Comparison of ENCODE assay signal across 18 mouse cellular contexts in genomic region chr13:31555834-31556233, GRCm38 (mm10). TPM values are rescaled to one million over a fixed set of nuclear protein-coding genes. Genes with fewer than 3 reads are reported as not detected.
A peak's percentile ranks its signal among the peaks of the same experiment; 100 is the strongest.
DNase-seq lines count a peak whose midpoint lies in the region; ATAC-seq and TF ChIP-seq lines count a peak whose summit lies in the region.
"Had no signal": no experiment of that assay in that cellular context is flagged by ENCODE, and none has a peak within 500 bp of the region (broad histone marks: within the 10 kb centered on the region; RNA-seq: fewer than 3 reads in every experiment).

Gene Foxq1, plus strand, starts transcription at chr13:31556134.

- H3K4me2 ChIP-seq in forebrain, embryonic 15.5 days (replicated peaks) = no peak within 1 kb of the TSS
- no peak within 1 kb of the TSS for H3K4me2 ChIP-seq in forebrain, embryonic 11.5 days (ENCODE audit: low read depth, low read length, severe bottlenecking)
- peak within 1 kb of the TSS; percentile 98; the same call in 1 of the 2 replicates for H3K4me2 ChIP-seq in lung, embryonic 15.5 days
- H3K4me2 ChIP-seq in stomach, postnatal 0 days (replicated peaks; ENCODE audit: low read depth) = peak within 1 kb of the TSS; percentile 82

- no peaks in the 10 kb centered on the region for H3K36me3 ChIP-seq in forebrain, embryonic 15.5 days
- no peaks in the 10 kb centered on the region for H3K36me3 ChIP-seq in forebrain, embryonic 11.5 days (ENCODE audit: control insufficient read depth, insufficient read depth, low read length)
- H3K36me3 ChIP-seq in kidney, adult 2 months (ENCODE audit: control insufficient read depth, insufficient read depth, low read length) = no peaks in the 10 kb centered on the region
- H3K36me3 ChIP-seq in lung, embryonic 15.5 days = no peaks in the 10 kb centered on the region
- H3K36me3 ChIP-seq in stomach, postnatal 0 days (ENCODE audit: control insufficient read depth, insufficient read depth, low read length) = no peaks in the 10 kb centered on the region
- H3K36me3 ChIP-seq: forebrain, embryonic 12.5 days; hindbrain, embryonic 10.5 days; limb, embryonic 15.5 days; midbrain, embryonic 13.5 days had no signal

- TF ChIP-seq CTCF in kidney, adult 2 months (conservative IDR thresholded peaks at IDR 0.05; ENCODE audit: insufficient read depth, insufficient read length, low read depth, low read length) = no peak
- TF ChIP-seq CTCF in stomach, postnatal 0 days (IDR thresholded peaks at IDR 0.05; ENCODE audit: low read depth) = no peak

- H3K27ac ChIP-seq in forebrain, embryonic 15.5 days (replicated peaks) = no peak within 1 kb of the TSS
- no peak within 1 kb of the TSS for H3K27ac ChIP-seq in forebrain, embryonic 11.5 days (ENCODE audit: low read depth, low read length)
- no peak within 1 kb of the TSS for H3K27ac ChIP-seq in kidney, adult 2 months (ENCODE audit: insufficient read depth, low read depth, low read length)
- no peak within 1 kb of the TSS for H3K27ac ChIP-seq in lung, embryonic 15.5 days
- H3K27ac ChIP-seq in stomach, postnatal 0 days (replicated peaks) = peak within 1 kb of the TSS; percentile 96
- H3K27ac ChIP-seq: forebrain, embryonic 12.5 days; hindbrain, embryonic 10.5 days; limb, embryonic 15.5 days; midbrain, embryonic 13.5 days had no signal

- 77% methylated on average over 4 of the region's 4 CpGs for WGBS in forebrain, embryonic 15.5 days
- WGBS in forebrain, embryonic 11.5 days = 68% methylated on average over 4 of the region's 4 CpGs
- 92% methylated on average over 4 of the region's 4 CpGs for WGBS in kidney, adult 2 months
- WGBS in lung, embryonic 15.5 days = 86% methylated on average over 4 of the region's 4 CpGs
- WGBS in stomach, postnatal 0 days = 84% methylated on average over 4 of the region's 4 CpGs

- H3K27me3 ChIP-seq in forebrain, embryonic 15.5 days = peaks cover 68% of the 10 kb centered on the region
- H3K27me3 ChIP-seq in forebrain, embryonic 11.5 days (ENCODE audit: control insufficient read depth, insufficient read depth, low read length) = peaks cover 63% of the 10 kb centered on the region
- H3K27me3 ChIP-seq in kidney, adult 2 months (replicated peaks; ENCODE audit: control insufficient read depth, insufficient read depth, low read length) = peaks cover 1% of the 10 kb centered on the region; the same call in 1 of the 2 replicates
- peaks cover 71% of the 10 kb centered on the region for H3K27me3 ChIP-seq in lung, embryonic 15.5 days
- H3K27me3 ChIP-seq in stomach, postnatal 0 days (ENCODE audit: control insufficient read depth, insufficient read depth, low read length) = no peaks in the 10 kb centered on the region
- H3K27me3 ChIP-seq: CH12.LX had no signal

- H3K9me3 ChIP-seq in forebrain, embryonic 15.5 days = no peaks in the 10 kb centered on the region
- no peaks in the 10 kb centered on the region for H3K9me3 ChIP-seq in forebrain, embryonic 11.5 days (ENCODE audit: control insufficient read depth, low read length)
- H3K9me3 ChIP-seq in lung, embryonic 15.5 days = no peaks in the 10 kb centered on the region
- no peaks in the 10 kb centered on the region for H3K9me3 ChIP-seq in stomach, postnatal 0 days (ENCODE audit: control insufficient read depth, low read length)
- H3K9me3 ChIP-seq: forebrain, embryonic 12.5 days; hindbrain, embryonic 10.5 days; limb, embryonic 15.5 days; midbrain, embryonic 13.5 days had no signal

- TF ChIP-seq POLR2A in kidney, adult 2 months (IDR thresholded peaks at IDR 0.05; ENCODE audit: low read depth, low read length) = no peak

- H3K4me1 ChIP-seq in forebrain, embryonic 15.5 days = peaks cover 29% of the 10 kb centered on the region
- peaks cover 18% of the 10 kb centered on the region for H3K4me1 ChIP-seq in forebrain, embryonic 11.5 days (replicated peaks; ENCODE audit: control insufficient read depth, insufficient read depth, low read length)
- H3K4me1 ChIP-seq in kidney, adult 2 months (ENCODE audit: control insufficient read depth, insufficient read depth, low read length) = no peaks in the 10 kb centered on the region
- H3K4me1 ChIP-seq in lung, embryonic 15.5 days = peaks cover 19% of the 10 kb centered on the region
- H3K4me1 ChIP-seq in stomach, postnatal 0 days (replicated peaks; ENCODE audit: control insufficient read depth, insufficient read depth) = no peaks in the 10 kb centered on the region

- H3K9ac ChIP-seq in forebrain, embryonic 15.5 days (replicated peaks) = no peak within 1 kb of the TSS
- H3K9ac ChIP-seq in forebrain, embryonic 11.5 days (ENCODE audit: low read length) = no peak within 1 kb of the TSS
- H3K9ac ChIP-seq in lung, embryonic 15.5 days = no peak within 1 kb of the TSS
- H3K9ac ChIP-seq in stomach, postnatal 0 days (ENCODE audit: low read length) = no peak within 1 kb of the TSS
- H3K9ac ChIP-seq: forebrain, embryonic 12.5 days; limb, embryonic 15.5 days; midbrain, embryonic 13.5 days had no signal

- ATAC-seq in forebrain, embryonic 15.5 days (replicated peaks) = no peak
- ATAC-seq in forebrain, embryonic 11.5 days (replicated peaks; ENCODE audit: low FRiP score) = no peak
- ATAC-seq in lung, embryonic 15.5 days (ENCODE audit: borderline replicate concordance, extremely low read depth, low FRiP score, low TSS enrichment) = no peak
- no peak for ATAC-seq in stomach, postnatal 0 days (ENCODE audit: low FRiP score, low TSS enrichment)
- ATAC-seq: midbrain, embryonic 13.5 days had no signal

- DNase-seq in forebrain, embryonic 11.5 days (ENCODE audit: low spot score) = no peak
- no peak for DNase-seq in kidney, adult 2 months
- no peak for DNase-seq in kidney, postnatal 10 days
- no peak for DNase-seq in lung, postnatal 10 days
- DNase-seq in stomach, postnatal 0 days (ENCODE audit: low spot score) = no peak
- DNase-seq in cerebellum, adult 9-10 months = no peak
- DNase-seq: adrenal gland, postnatal 10 days; cerebellum, adult 18-20 months; kidney, adult 18-20 months; lung, postnatal 36 days had no signal

- TF ChIP-seq EP300 in stomach, postnatal 0 days (optimal IDR thresholded peaks at IDR 0.05) = no peak

- peak within 1 kb of the TSS; percentile 52; the same call in 1 of the 2 replicates for H3K4me3 ChIP-seq in forebrain, embryonic 15.5 days
- no peak within 1 kb of the TSS for H3K4me3 ChIP-seq in forebrain, embryonic 11.5 days (ENCODE audit: low read depth, low read length)
- H3K4me3 ChIP-seq in kidney, adult 2 months (ENCODE audit: insufficient read depth, low read depth, low read length) = no peak within 1 kb of the TSS
- H3K4me3 ChIP-seq in lung, embryonic 15.5 days = peak within 1 kb of the TSS; percentile 56; the same call in 1 of the 2 replicates
- H3K4me3 ChIP-seq in stomach, postnatal 0 days (ENCODE audit: low read depth, low read length) = peak within 1 kb of the TSS; percentile 79; the same call in 1 of the 2 replicates
- H3K4me3 ChIP-seq: myocyte had no signal

RNA-seq across cellular contexts. Expression of gene Foxq1, which starts in this region (rescaled TPM):
- 2.4 and 2.6 TPM in 2 replicates for polyA plus RNA-seq in forebrain, embryonic 15.5 days (2015; fragmentation: Nextera tagmentation; extraction: Ambion mirVana)
- polyA plus RNA-seq in forebrain, embryonic 11.5 days (2014; fragmentation: Nextera tagmentation; extraction: Ambion mirVana) = 1.5 and 1.6 TPM in 2 replicates
- polyA plus RNA-seq in kidney, adult 2 months (2012; rRNA removed) = 13.9 and 25.9 TPM in 2 replicates
- 1.1 TPM in 2 replicates for polyA plus RNA-seq in lung, embryonic 15.5 days (2015; fragmentation: Nextera tagmentation; extraction: Ambion mirVana)
- 35.7 and 47.1 TPM in 2 replicates for polyA plus RNA-seq in stomach, postnatal 0 days (2015; fragmentation: Nextera tagmentation; extraction: Ambion mirVana)

Comparison
In these comparisons a context has a peak if more than half of its experiments do, and no peak if none do; other contexts are left out.
1. H3K4me3 ChIP-seq: peak in forebrain, embryonic 15.5 days (single experiment), lung, embryonic 15.5 days (single experiment) and stomach, postnatal 0 days (single experiment); none in forebrain, embryonic 11.5 days (single experiment) and kidney, adult 2 months (single experiment).
2. H3K4me2 ChIP-seq: peak in lung, embryonic 15.5 days (single experiment) and stomach, postnatal 0 days (single experiment); none in forebrain, embryonic 15.5 days (single experiment) and forebrain, embryonic 11.5 days (single experiment).